Mouse (Mus musculus): ENCODE results near the gene Spen.

The Spen gene

GRCm38 (mm10) chr4:141472641-141473321, 65.6 kb downstream of the Spen start:
- DNase-seq (ENCODE audit: low spot score), result no peak

- DNase-seq (ENCODE audit: low spot score), result no peak
Observed at GRCm38 (mm10) chr4:141471491-141471890, 66.9 kb downstream of the Spen start.

GRCm38 (mm10) chr4:141469343-141469742, 69.1 kb downstream of the Spen start:
- no peak for DNase-seq (ENCODE audit: low spot score)

- DNase-seq (ENCODE audit: low spot score), result no peak
Observed at GRCm38 (mm10) chr4:141468576-141468975, 69.8 kb downstream of the Spen start.

GRCm38 (mm10) chr4:141467581-141467927, 70.8 kb downstream of the Spen start:
- no peak for DNase-seq (ENCODE audit: low spot score)

- no peak for DNase-seq (ENCODE audit: low spot score)
Observed at GRCm38 (mm10) chr4:141466844-141467580, 71.4 kb downstream of the Spen start.

GRCm38 (mm10) chr4:141466289-141466795, 72.1 kb downstream of the Spen start:
- DNase-seq (ENCODE audit: low spot score), result no peak

GRCm38 (mm10) chr4:141465512-141466288, 72.7 kb downstream of the Spen start:
- no peak for DNase-seq (ENCODE audit: low spot score)

- DNase-seq (ENCODE audit: low spot score), result no peak
Observed at GRCm38 (mm10) chr4:141464722-141465121, 73.7 kb downstream of the Spen start.

- DNase-seq (ENCODE audit: low spot score), result no peak
Observed at GRCm38 (mm10) chr4:141463472-141463871, 74.9 kb downstream of the Spen start.

- DNase-seq (ENCODE audit: low spot score), result no peak
Observed at GRCm38 (mm10) chr4:141461576-141461975, 76.8 kb downstream of the Spen start.

- no peak for DNase-seq (ENCODE audit: low spot score)
Observed at GRCm38 (mm10) chr4:141461088-141461487, 77.3 kb downstream of the Spen start.

- DNase-seq (ENCODE audit: low spot score), result no peak
Observed at GRCm38 (mm10) chr4:141460481-141460880, 77.9 kb downstream of the Spen start.

GRCm38 (mm10) chr4:141459766-141460165, 78.6 kb downstream of the Spen start:
- DNase-seq (ENCODE audit: low spot score), result no peak

- DNase-seq (ENCODE audit: low spot score), result no peak
Observed at GRCm38 (mm10) chr4:141458888-141459287, 79.5 kb downstream of the Spen start.

- DNase-seq (ENCODE audit: low spot score), result peak; percentile 46
Observed at GRCm38 (mm10) chr4:141458236-141458635, 80.2 kb downstream of the Spen start.

- no peak for DNase-seq (ENCODE audit: low spot score)
Observed at GRCm38 (mm10) chr4:141456193-141456938, 82.0 kb downstream of the Spen start.

GRCm38 (mm10) chr4:141455526-141455925, 82.9 kb downstream of the Spen start:
- DNase-seq (ENCODE audit: low spot score), result no peak

GRCm38 (mm10) chr4:141454581-141455350, 83.6 kb downstream of the Spen start:
- DNase-seq (ENCODE audit: low spot score), result no peak

- no peak for DNase-seq (ENCODE audit: low spot score)
Observed at GRCm38 (mm10) chr4:141451916-141452450, 86.4 kb downstream of the Spen start.

- no peak for DNase-seq (ENCODE audit: low spot score)
Observed at GRCm38 (mm10) chr4:141451251-141451650, 87.1 kb downstream of the Spen start.

Data from urinary bladder, postnatal 25 days (tissue).